Mouse (Mus musculus): ENCODE data around the gene Tfam.

Gene Tfam

GRCm38 (mm10) chr10:71223101-71223500, 15.0 kb downstream of the Tfam start:
- no peak for DNase-seq (ENCODE audit: low spot score)

- no peak for DNase-seq (ENCODE audit: low spot score)
Measured at GRCm38 (mm10) chr10:71222639-71223038, 15.4 kb downstream of the Tfam start.

- DNase-seq (ENCODE audit: low spot score): peak; percentile 36
Measured at GRCm38 (mm10) chr10:71218228-71218892, 19.7 kb downstream of the Tfam start.

GRCm38 (mm10) chr10:71215996-71216395, 22.1 kb downstream of the Tfam start:
- no peak for DNase-seq (ENCODE audit: low spot score)

- DNase-seq (ENCODE audit: low spot score): no peak
Measured at GRCm38 (mm10) chr10:71201512-71201911, 36.6 kb downstream of the Tfam start.

- no peak for DNase-seq (ENCODE audit: low spot score)
Measured at GRCm38 (mm10) chr10:71200964-71201363, 37.1 kb downstream of the Tfam start.

GRCm38 (mm10) chr10:71198676-71199075, 39.4 kb downstream of the Tfam start:
- DNase-seq (ENCODE audit: low spot score): peak; percentile 59

- DNase-seq (ENCODE audit: low spot score): no peak
Measured at GRCm38 (mm10) chr10:71197036-71197785, 40.9 kb downstream of the Tfam start.

- no peak for DNase-seq (ENCODE audit: low spot score)
Measured at GRCm38 (mm10) chr10:71195501-71195900, 42.6 kb downstream of the Tfam start.

- peak; percentile 6 for DNase-seq (ENCODE audit: low spot score)
Measured at GRCm38 (mm10) chr10:71194713-71195112, 43.4 kb downstream of the Tfam start.

GRCm38 (mm10) chr10:71193319-71193718, 44.8 kb downstream of the Tfam start:
- DNase-seq (ENCODE audit: low spot score): no peak

GRCm38 (mm10) chr10:71192886-71193285, 45.2 kb downstream of the Tfam start:
- peak; percentile 43 for DNase-seq (ENCODE audit: low spot score)

GRCm38 (mm10) chr10:71188681-71189080, 49.4 kb downstream of the Tfam start:
- DNase-seq (ENCODE audit: low spot score): no peak

GRCm38 (mm10) chr10:71185059-71185458, 53.0 kb downstream of the Tfam start:
- DNase-seq (ENCODE audit: low spot score): no peak

- DNase-seq (ENCODE audit: low spot score): no peak
Measured at GRCm38 (mm10) chr10:71183339-71184031, 54.6 kb downstream of the Tfam start.

- DNase-seq (ENCODE audit: low spot score): no peak
Measured at GRCm38 (mm10) chr10:71181931-71182330, 56.1 kb downstream of the Tfam start.

GRCm38 (mm10) chr10:71181091-71181490, 57.0 kb downstream of the Tfam start:
- no peak for DNase-seq (ENCODE audit: low spot score)

- no peak for DNase-seq (ENCODE audit: low spot score)
Measured at GRCm38 (mm10) chr10:71180057-71180456, 58.0 kb downstream of the Tfam start.

- DNase-seq (ENCODE audit: low spot score): no peak
Measured at GRCm38 (mm10) chr10:71177201-71177600, 60.9 kb downstream of the Tfam start.

GRCm38 (mm10) chr10:71176341-71176740, 61.7 kb downstream of the Tfam start:
- no peak for DNase-seq (ENCODE audit: low spot score)
